Mouse (Mus musculus): ENCODE results near the gene Qprt. TPM values are rescaled to one million over a fixed set of nuclear protein-coding genes. Genes with fewer than 3 reads are reported as not detected.

Qprt gene
- polyA plus RNA-seq, 1 experiment from 2014 or later = 1.1 TPM

DNA sequence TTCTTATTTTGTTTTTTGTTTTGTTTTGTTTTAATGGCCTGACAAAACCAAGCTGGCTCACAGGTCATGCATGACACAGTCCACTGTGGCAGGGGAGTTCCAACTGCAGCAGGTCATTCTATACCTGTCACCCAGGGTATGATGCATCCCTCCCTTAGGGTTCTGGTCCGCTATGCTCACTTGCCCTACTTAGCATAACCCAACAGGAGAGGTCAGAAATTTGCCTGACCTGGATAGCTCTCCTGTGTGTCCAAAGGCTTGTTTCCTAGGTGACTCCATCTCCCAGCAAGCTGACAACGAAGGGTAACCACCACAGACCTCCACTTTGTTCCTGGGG, 24.2 kb upstream of the Qprt start:
- WGBS = 49% methylated on average over 2 of the region's 2 CpGs
- H3K9me3 ChIP-seq (ENCODE audit: control insufficient read depth, low read length) = no peaks in the 10 kb centered on the region

DNA sequence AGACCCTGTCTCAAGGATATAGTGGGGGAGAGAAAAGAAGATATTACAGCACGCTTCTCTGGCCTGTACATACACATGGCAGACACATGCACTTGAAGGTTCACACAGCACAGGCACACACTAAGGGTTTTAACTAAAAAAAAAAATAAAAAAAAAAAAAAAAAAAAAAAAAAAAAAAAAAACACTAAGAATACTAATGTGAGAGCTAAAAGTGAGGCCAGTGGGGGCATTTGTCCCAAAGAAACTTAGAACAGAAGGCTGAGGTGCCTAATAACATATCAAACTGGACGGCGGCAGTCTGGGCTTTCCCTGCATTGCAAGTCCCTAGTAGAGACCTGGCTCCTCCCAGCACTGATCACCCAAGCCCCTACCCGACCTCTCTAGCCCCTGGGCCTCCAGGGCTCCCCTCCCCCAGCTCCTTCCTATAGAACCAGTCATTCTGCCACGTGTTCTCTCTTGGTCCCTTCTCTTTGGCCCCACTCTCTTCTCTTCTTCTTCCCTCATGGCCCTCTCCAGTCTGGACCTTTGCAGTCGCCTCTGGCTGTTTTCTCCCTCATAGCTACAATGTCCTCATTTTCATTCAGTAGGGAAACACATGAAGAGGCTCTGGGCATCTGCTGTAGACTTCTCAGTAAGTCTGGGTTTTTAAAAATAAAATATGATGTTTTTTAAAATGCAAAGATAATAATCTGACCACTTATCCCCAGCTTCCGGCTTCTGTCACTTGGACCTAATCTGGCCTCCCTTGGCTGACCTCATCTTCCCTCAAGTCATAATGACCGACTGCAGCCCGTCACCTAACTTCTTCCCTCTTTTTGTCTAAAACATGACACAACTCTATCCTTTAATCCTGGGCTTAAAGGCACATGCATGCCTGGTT, 23.6 kb upstream of the Qprt start:
- H3K4me2 ChIP-seq (ENCODE audit: low read length) = no peak overlapping the region
- ATAC-seq = no peak
- no peaks in the 10 kb centered on the region for H3K36me3 ChIP-seq (ENCODE audit: control insufficient read depth, insufficient read depth, low read length)
- no peaks in the 10 kb centered on the region for H3K4me1 ChIP-seq (ENCODE audit: control insufficient read depth, insufficient read depth, low read depth, low read length)
- no peak overlapping the region for H3K9ac ChIP-seq (ENCODE audit: low read depth, low read length)
- H3K9me3 ChIP-seq (ENCODE audit: control insufficient read depth, low read length) = no peaks in the 10 kb centered on the region
- H3K4me3 ChIP-seq (ENCODE audit: low read length) = no peak overlapping the region
- 57% methylated on average over 9 of the region's 9 CpGs for WGBS
- no peaks in the 10 kb centered on the region for H3K27me3 ChIP-seq (replicated peaks; ENCODE audit: control insufficient read depth, insufficient read depth, low read length)
- no peak overlapping the region for H3K27ac ChIP-seq (ENCODE audit: low read depth, low read length)

More for the DNA sequence above, 24.2 kb upstream of the Qprt start:
- no peak for ATAC-seq
- Histone ChIP-seq H3K36me3 (ENCODE audit: control insufficient read depth, insufficient read depth, low read length) (no peaks in the 10 kb centered on the region), H3K4me1 (ENCODE audit: control insufficient read depth, insufficient read depth, low read depth, low read length) (no peaks in the 10 kb centered on the region), H3K4me3 (ENCODE audit: low read length) (no peak overlapping the region), H3K27ac (ENCODE audit: low read depth, low read length) (no peak overlapping the region), H3K27me3 (replicated peaks; ENCODE audit: control insufficient read depth, insufficient read depth, low read length) (no peaks in the 10 kb centered on the region), H3K9ac (ENCODE audit: low read depth, low read length) (no peak overlapping the region), H3K4me2 (ENCODE audit: low read length) (no peak overlapping the region)

DNA sequence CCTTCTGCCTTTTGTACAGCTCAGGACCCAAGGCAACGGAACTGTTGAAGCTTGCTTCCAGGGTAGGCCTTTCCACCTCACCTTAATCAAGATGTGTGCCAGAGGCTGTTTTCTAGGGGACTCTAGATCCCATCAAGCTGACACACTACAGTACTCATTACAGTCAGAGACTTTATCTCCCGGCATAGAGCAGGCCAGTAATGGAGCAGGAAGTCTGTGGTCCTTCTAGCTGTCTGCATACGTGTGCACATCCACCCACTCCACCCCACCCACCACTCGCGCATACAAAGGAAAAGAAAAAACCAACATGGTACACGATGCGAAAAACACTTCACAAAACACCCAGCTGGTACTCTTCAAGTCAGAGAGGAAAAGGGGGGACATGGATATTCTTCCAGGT, 22.4 kb upstream of the Qprt start:
- Histone ChIP-seq H3K4me1 (ENCODE audit: control insufficient read depth, insufficient read depth, low read depth, low read length) (no peaks in the 10 kb centered on the region), H3K4me2 (ENCODE audit: low read length) (no peak overlapping the region), H3K36me3 (ENCODE audit: control insufficient read depth, insufficient read depth, low read length) (no peaks in the 10 kb centered on the region), H3K9ac (ENCODE audit: low read depth, low read length) (no peak overlapping the region), H3K27me3 (replicated peaks; ENCODE audit: control insufficient read depth, insufficient read depth, low read length) (no peaks in the 10 kb centered on the region), H3K9me3 (ENCODE audit: control insufficient read depth, low read length) (no peaks in the 10 kb centered on the region), H3K27ac (ENCODE audit: low read depth, low read length) (no peak overlapping the region), H3K4me3 (ENCODE audit: low read length) (no peak overlapping the region)
- no peak for ATAC-seq
- WGBS = 89% methylated on average over 7 of the region's 7 CpGs

DNA sequence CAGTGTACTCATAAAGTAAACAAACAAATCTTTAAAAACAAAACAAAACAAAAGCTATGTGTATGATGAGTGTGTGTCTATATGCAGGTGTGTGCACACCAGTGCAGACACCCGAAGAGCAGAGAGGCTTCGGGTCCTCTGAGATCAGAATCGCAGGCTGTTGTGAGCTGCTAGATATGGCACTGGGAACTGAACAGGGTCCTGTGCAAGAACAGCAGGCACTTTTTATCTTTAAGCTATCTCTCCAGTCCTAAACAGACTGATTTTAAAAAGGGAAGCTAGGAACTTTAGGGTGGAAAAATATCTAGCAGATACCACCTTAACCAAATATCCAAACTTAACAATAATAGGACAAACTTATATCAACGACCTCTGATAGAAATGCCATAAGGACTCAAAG, 20.6 kb upstream of the Qprt start:
- ATAC-seq = no peak
- no peak overlapping the region for H3K9ac ChIP-seq (ENCODE audit: low read depth, low read length)
- WGBS = 92% methylated on average over 4 of the region's 4 CpGs
- no peaks in the 10 kb centered on the region for H3K27me3 ChIP-seq (replicated peaks; ENCODE audit: control insufficient read depth, insufficient read depth, low read length)
- no peak overlapping the region for H3K4me2 ChIP-seq (ENCODE audit: low read length)
- no peak overlapping the region for H3K4me3 ChIP-seq (ENCODE audit: low read length)
- H3K36me3 ChIP-seq (ENCODE audit: control insufficient read depth, insufficient read depth, low read length) = no peaks in the 10 kb centered on the region
- H3K4me1 ChIP-seq (ENCODE audit: control insufficient read depth, insufficient read depth, low read depth, low read length) = no peaks in the 10 kb centered on the region
- H3K27ac ChIP-seq (ENCODE audit: low read depth, low read length) = no peak overlapping the region
- H3K9me3 ChIP-seq (ENCODE audit: control insufficient read depth, low read length) = no peaks in the 10 kb centered on the region

DNA sequence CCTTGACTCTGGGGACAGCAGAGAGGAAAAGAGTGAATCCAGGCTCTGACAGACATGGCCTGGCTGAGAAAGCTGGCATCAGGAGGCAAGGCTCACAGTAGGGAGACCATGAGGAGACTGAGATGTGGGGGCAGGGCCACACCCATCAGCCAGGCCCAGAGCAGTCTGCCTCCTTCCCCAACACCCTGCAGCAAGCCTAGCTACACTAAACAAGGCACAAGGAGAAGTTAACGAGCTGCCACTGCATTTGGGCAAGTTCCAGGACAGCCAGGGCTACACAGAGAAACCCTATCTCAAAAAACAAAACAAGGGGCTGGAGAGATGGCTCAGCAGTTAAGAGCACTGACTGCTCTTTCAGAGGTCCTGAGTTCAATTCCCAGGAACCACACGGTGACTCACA, 20.2 kb upstream of the Qprt start:
- Histone ChIP-seq H3K36me3 (ENCODE audit: control insufficient read depth, insufficient read depth, low read length) (no peaks in the 10 kb centered on the region), H3K9me3 (ENCODE audit: control insufficient read depth, low read length) (no peaks in the 10 kb centered on the region), H3K27ac (ENCODE audit: low read depth, low read length) (no peak overlapping the region), H3K4me3 (ENCODE audit: low read length) (no peak overlapping the region), H3K4me2 (ENCODE audit: low read length) (no peak overlapping the region), H3K4me1 (ENCODE audit: control insufficient read depth, insufficient read depth, low read depth, low read length) (no peaks in the 10 kb centered on the region), H3K27me3 (replicated peaks; ENCODE audit: control insufficient read depth, insufficient read depth, low read length) (no peaks in the 10 kb centered on the region), H3K9ac (ENCODE audit: low read depth, low read length) (no peak overlapping the region)
- ATAC-seq = no peak
- WGBS = 63% methylated on average over 2 of the region's 2 CpGs

DNA sequence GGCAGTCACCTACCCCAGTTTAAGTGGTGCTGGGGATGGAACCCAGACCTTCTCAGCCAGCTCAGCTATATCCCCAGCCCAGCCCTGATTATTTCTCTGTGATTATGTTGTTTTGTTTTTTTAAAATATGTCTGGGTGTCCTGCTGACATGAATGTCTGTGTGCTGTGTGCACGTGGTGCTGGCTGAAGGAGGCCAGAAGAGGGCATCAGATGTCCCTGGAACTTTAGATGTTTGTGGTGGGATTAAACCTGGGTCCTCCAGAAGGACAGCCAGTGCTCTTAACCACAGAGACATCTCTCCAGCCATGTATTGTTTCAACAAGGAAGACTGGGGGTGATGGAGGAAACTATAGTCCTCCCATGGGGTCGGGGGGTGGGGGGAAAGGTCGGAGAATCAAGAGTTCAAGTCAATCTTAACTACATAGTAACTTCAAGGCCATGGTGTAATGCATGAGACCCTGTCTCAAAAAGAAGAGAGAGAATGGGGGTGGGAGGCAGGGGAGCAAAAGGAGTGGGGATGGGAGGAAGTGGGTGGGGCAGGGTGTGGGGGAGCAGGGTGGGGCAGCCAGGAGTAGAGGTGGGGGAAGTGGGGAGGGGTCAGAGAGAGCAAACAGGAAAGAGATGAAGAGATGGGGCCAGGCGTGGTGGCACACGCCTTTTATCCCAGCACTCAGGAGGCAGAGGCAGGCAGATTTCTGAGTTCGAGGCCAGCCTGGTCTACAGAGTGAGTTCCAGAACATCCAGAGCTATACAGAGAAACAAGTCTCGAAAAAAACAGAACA, 18.8 kb upstream of the Qprt start:
- WGBS = 67% methylated on average over 7 of the region's 7 CpGs
- Histone ChIP-seq H3K27ac (ENCODE audit: low read depth, low read length) (no peak overlapping the region), H3K4me3 (ENCODE audit: low read length) (no peak overlapping the region), H3K27me3 (replicated peaks; ENCODE audit: control insufficient read depth, insufficient read depth, low read length) (no peaks in the 10 kb centered on the region), H3K9me3 (ENCODE audit: control insufficient read depth, low read length) (no peaks in the 10 kb centered on the region), H3K4me2 (ENCODE audit: low read length) (no peak overlapping the region), H3K36me3 (ENCODE audit: control insufficient read depth, insufficient read depth, low read length) (no peaks in the 10 kb centered on the region), H3K9ac (ENCODE audit: low read depth, low read length) (no peak overlapping the region), H3K4me1 (ENCODE audit: control insufficient read depth, insufficient read depth, low read depth, low read length) (no peaks in the 10 kb centered on the region)
- ATAC-seq = no peak

DNA sequence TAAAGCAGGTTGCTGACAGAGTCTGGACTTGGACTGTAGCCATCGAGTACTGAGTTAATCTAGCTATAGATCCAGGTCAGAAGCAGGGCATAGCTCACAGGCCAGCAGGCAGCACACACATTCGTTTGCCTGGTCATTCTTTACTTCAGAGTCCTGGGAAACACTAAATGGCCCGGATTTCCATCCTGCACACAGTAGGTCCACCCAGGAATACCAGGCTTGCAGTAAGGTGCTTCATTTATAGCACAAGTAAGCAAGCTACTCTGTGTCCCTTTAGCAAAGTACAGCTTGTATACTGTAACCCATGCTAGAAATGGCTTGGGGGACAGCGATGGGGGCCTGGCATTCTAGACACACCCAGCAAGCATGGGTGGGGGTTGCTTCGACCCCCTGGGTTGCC, 17.5 kb upstream of the Qprt start:
- H3K27ac ChIP-seq (ENCODE audit: low read depth, low read length) = no peak overlapping the region
- H3K4me3 ChIP-seq (ENCODE audit: low read length) = no peak overlapping the region
- H3K4me2 ChIP-seq (ENCODE audit: low read length) = no peak overlapping the region
- H3K9ac ChIP-seq (ENCODE audit: low read depth, low read length) = no peak overlapping the region
- no peaks in the 10 kb centered on the region for H3K9me3 ChIP-seq (ENCODE audit: control insufficient read depth, low read length)
- 47% methylated on average over 5 of the region's 5 CpGs for WGBS
- no peaks in the 10 kb centered on the region for H3K36me3 ChIP-seq (ENCODE audit: control insufficient read depth, insufficient read depth, low read length)
- no peaks in the 10 kb centered on the region for H3K4me1 ChIP-seq (ENCODE audit: control insufficient read depth, insufficient read depth, low read depth, low read length)
- no peak for ATAC-seq
- H3K27me3 ChIP-seq (replicated peaks; ENCODE audit: control insufficient read depth, insufficient read depth, low read length) = no peaks in the 10 kb centered on the region

DNA sequence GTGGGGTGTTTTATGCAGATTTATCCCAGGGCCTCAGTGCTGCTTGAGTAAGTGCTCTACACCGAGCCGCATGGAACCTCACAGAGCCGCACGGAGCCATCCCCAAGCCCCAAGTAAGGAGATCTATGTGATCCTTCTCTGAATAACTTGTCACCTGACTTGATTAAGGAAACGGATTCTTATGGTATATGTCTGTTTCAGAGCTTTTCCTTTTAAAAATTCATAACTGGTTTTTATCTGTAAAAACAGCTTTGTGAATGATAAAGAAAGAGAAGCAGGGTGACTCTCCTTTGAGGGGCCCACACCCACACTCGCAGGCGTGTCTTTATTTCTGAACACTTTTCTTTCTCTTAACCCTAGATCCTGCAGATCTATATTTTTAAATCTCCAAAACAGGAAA, 17.1 kb upstream of the Qprt start:
- H3K27me3 ChIP-seq (replicated peaks; ENCODE audit: control insufficient read depth, insufficient read depth, low read length) = no peaks in the 10 kb centered on the region
- no peak for ATAC-seq
- no peak overlapping the region for H3K9ac ChIP-seq (ENCODE audit: low read depth, low read length)
- no peak overlapping the region for H3K4me3 ChIP-seq (ENCODE audit: low read length)
- WGBS = 91% methylated on average over 7 of the region's 7 CpGs
- no peak overlapping the region for H3K27ac ChIP-seq (ENCODE audit: low read depth, low read length)
- no peak overlapping the region for H3K4me2 ChIP-seq (ENCODE audit: low read length)
- H3K4me1 ChIP-seq (ENCODE audit: control insufficient read depth, insufficient read depth, low read depth, low read length) = no peaks in the 10 kb centered on the region
- no peaks in the 10 kb centered on the region for H3K36me3 ChIP-seq (ENCODE audit: control insufficient read depth, insufficient read depth, low read length)
- no peaks in the 10 kb centered on the region for H3K9me3 ChIP-seq (ENCODE audit: control insufficient read depth, low read length)

DNA sequence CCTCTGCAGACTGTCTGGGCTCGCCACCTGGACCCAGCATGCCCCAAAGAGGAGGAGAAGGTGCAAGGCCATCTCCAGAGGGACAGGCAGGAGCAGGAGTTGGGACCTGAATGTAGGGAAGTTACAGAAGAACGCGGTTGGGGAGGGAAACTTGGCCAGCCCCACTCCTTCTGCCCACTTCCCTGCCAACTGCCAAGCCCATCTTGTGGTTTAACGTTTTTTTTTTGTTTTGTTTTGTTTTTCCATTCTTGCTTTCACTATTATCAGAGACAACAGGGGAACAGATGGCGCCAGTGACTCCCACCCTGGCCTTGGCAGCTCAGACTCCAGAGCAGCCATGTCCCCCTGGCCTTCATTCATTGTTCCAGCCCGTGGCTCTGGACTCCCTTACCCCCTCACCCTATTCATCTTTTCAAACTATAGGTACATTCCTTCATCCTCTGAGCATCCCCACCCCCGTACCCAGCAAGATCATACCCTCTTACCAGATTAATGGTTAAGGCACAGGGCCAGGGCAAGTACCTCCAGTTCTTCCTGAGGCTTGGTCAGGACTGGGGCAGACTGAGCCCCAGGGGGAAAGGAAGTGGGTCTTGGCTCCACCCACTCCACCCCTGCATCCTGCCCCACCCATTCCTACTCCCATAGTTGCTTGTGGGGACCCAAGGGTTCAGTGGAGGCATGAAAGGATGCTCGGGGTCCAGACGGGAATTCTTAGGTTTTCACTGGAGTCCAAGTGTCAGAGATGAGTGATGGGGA, 15.4 kb upstream of the Qprt start, which contains the start of gene Spn:
TSS of gene Spn (minus strand) at position 562 of the 756 bp plus-strand sequence.
- WGBS = 64% methylated on average over 9 of the region's 9 CpGs

More for the DNA sequence above, 15.4 kb upstream of the Qprt start, which contains the start of gene Spn:
- Histone ChIP-seq H3K36me3 (ENCODE audit: control insufficient read depth, insufficient read depth, low read length) (no peaks in the 10 kb centered on the region), H3K4me1 (ENCODE audit: control insufficient read depth, insufficient read depth, low read depth, low read length) (no peaks in the 10 kb centered on the region), H3K27me3 (replicated peaks; ENCODE audit: control insufficient read depth, insufficient read depth, low read length) (no peaks in the 10 kb centered on the region), H3K9ac (ENCODE audit: low read depth, low read length) (no peak within 1 kb of the TSS), H3K27ac (ENCODE audit: low read depth, low read length) (no peak within 1 kb of the TSS), H3K4me2 (ENCODE audit: low read length) (no peak within 1 kb of the TSS), H3K4me3 (ENCODE audit: low read length) (no peak within 1 kb of the TSS), H3K9me3 (ENCODE audit: control insufficient read depth, low read length) (no peaks in the 10 kb centered on the region)
- no peak for ATAC-seq
